Mouse (Mus musculus) cerebellum, postnatal 25 days (tissue): ENCODE results near the gene Reg3d.
A peak's percentile ranks its signal among the peaks of the same experiment; 100 is the strongest.
"Not testable (repeated sequence)": the region's sequence is repeated elsewhere in the genome, so short reads cannot be mapped to it uniquely, and the experiment has no call there.

Experiments
- DNase-seq, 2 experiments: peaks; one replicate each; pipeline ENCODE4 v3.0.0; 2021; ENCODE audit warnings: mixed read lengths in 2 of 2

The Reg3d gene

GRCm38 (mm10) chr6:78378765-78379164 is at the start of gene Reg3d:
Reg3d (minus strand) TSS chr6:78378865.
- DNase-seq, result no peak

DNA sequence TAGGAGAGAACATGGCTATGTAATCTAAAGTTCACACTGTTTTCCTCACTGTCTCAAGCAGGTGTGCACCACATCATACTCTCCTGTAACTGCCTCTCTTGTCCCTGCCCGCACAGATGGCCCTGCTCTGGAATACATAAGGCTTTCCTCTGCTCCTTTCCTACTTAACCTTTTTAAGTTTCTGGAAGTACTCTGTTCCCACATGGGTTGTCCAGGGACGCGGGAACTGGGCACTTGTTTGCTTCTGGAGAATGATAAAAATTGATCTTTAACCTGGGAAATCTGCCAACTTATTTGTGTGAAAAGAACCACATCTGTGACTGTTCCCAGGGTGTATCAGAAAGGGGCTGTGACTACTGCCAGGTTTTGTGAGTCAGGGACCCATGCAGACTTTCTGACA is 46.8 kb upstream of the Reg3d start:
- no peak for DNase-seq

- not testable (repeated sequence) for DNase-seq
Observed at GRCm38 (mm10) chr6:78422411-78422810, 43.7 kb upstream of the Reg3d start, which contains the start of gene Reg1. Reg1 (plus strand) TSS chr6:78422711.

DNA sequence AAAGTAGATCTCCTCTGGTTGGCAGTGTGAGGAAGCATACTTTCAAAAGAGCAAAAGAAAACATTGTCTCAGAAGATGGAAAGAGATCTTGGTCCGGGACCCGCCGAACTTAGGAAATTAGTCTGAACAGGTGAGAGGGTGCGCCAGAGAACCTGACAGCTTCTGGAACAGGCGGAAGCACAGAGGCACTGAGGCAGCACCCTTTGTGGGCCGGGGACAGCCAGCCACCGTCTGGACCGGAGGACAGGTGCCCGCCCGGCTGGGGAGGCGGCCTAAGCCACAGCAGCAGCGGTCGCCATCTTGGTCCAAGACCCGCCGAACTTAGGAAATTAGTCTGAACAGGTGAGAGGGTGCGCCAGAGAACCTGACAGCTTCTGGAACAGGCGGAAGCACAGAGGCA is 16.7 kb upstream of the Reg3d start, which contains the start of gene Reg2:
Reg2 (plus strand) TSS at position 301 of the 400 bp plus-strand sequence.
- not testable (repeated sequence) for DNase-seq

GRCm38 (mm10) chr6:78385609-78386008 is 6.9 kb upstream of the Reg3d start:
- no peak for DNase-seq

- no peak for DNase-seq
Observed at GRCm38 (mm10) chr6:78380409-78380808, 1.7 kb upstream of the Reg3d start, which contains the start of gene Reg3a. Reg3a (plus strand) TSS chr6:78380709.

DNA sequence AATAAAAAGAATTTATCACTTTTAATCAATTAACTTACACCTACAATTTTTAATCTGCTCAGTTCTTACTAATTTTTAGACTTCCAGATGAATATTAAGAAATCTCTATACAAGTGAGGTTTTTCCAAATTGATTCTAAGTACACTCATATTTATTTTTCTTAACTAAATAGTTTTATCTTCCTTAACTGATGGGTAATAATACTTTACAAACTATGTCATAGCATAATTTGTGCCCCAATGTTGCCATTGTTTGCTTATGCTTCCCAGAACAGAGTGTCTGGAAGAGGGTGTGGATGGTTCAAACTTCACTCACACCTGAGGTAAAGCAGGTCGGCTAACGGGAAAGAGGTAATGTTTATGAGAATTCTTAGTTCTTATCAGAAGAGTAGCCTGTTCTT is 8.3 kb downstream of the Reg3d start, which contains the start of gene Reg3b:
Reg3b (plus strand) TSS at position 301 of the 400 bp plus-strand sequence.
- DNase-seq, result no peak

- no peak for DNase-seq
Observed at GRCm38 (mm10) chr6:78361971-78362563, 16.6 kb downstream of the Reg3d start.

GRCm38 (mm10) chr6:78341689-78342088 is 37.0 kb downstream of the Reg3d start:
- DNase-seq, result no peak

- no peak for DNase-seq
Observed at GRCm38 (mm10) chr6:78340296-78340695, 38.4 kb downstream of the Reg3d start.

DNA sequence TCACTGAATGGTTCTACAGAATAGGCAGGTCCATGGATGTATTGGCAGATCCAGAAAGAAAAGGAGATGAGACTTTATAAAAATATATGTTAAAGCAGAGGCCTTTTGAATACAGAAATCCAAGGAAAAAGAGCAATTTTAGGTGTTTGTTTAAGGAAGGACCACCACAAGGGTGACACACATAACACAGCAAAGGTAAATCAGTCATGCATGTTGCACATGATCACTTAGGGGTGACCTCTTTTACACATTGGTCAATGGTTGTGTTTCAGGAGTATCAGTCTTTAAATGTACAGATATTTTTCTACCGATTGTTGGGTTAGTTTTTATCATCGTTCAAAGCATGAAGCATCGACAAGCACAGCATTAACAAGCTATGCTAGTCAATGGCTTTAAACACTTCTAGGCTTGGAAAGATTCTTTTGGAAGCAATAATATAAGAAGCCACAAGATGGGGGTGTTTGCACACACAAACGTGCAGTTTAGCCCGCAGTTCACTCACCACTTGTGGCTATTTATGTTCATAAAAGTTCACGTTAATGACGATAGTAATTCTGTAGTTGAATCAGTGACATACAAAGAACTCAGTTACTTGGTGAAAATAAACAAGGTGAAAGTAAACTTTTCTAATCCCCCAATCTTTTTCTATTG is 46.6 kb downstream of the Reg3d start:
- peak in 1 of 2 experiments; percentile 4 for DNase-seq

GRCm38 (mm10) chr6:78329166-78329565 is 49.5 kb downstream of the Reg3d start:
- DNase-seq, result no peak

DNA sequence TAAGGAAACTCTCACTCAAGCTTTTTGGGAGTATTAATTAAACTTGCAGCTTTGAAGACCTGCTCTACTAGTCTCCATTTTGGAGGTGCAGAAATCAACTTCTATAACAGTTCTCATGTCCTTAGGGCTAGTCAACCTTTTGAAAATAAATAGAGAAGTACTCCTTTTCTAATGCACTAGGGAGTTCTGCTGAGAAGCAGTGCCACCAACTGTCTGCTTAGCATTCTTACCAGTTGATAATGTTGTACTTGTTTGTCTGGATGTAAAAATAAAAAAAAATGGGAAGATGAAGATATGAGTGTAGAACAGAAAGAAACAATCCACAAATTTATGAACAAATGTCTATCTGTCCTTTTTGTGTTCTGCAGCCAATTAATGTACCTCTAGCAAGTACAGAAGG is 50.9 kb downstream of the Reg3d start:
- DNase-seq, result no peak
